Mouse (Mus musculus) kidney, adult 2 months (tissue): ENCODE results near the gene Srsf1.

Experiments used
- CTCF ChIP-seq: fragments of 200-500 bp; conservative IDR thresholded peaks from 2 replicates; pipeline ENCODE4 v1.5.1; 2011; ENCODE audit warnings: low read depth, mild to moderate bottlenecking, control low read depth, low read length, moderate library complexity, mixed read lengths; ENCODE audit not compliant: insufficient read depth, insufficient read length
- POLR2A ChIP-seq: fragments of 200-500 bp; IDR thresholded peaks from one replicate; pipeline ENCODE4 v1.6.1; 2011; ENCODE audit warnings: low read depth, low read length, control low read depth

DNA sequence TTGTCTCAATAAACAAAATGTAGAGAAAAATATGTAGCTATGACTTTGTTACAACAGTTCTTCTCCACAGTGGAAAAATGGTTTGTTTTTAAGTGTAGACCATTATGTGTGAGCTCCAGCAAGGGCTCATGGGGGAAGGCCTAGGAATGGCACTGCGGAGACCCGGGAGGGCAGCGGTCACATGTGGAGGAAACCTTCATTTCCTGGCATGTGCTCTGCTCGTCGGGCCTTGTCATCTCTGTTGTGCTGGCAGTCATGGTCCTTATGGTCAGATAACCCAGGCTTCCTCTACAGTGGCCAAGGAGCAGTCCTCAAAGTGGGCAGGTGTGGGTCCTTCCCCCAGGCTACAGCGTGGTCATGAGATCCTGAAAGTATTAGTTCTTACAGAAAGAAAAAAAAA, 36.5 kb downstream of the Srsf1 start:
- TF ChIP-seq POLR2A, result no peak
- no peak for TF ChIP-seq CTCF
